Mouse (Mus musculus): ENCODE data around the gene Iqsec1.
A peak's percentile ranks its signal among the peaks of the same experiment; 100 is the strongest.

The Iqsec1 gene

DNA sequence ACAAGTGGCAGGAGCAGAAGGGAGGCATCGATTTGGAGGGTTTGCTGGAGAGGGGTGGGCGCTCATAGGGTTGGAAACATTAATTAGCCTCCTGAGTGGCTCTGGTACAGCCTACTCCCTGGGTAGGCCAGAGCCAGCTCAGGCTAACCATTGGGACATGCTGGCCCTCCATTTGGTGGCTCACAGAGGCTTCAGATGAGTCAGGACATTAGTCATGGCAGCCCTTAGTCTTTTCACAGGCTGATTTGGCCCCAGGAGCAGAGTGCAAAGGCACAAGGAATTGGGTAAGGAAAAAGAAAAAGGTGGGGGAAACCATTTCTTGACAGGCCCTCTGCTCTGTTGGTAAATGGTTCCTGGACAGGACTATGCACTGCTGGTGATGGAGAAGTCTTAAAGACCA lies 287.1 kb downstream of the Iqsec1 start:
- DNase-seq = no peak

DNA sequence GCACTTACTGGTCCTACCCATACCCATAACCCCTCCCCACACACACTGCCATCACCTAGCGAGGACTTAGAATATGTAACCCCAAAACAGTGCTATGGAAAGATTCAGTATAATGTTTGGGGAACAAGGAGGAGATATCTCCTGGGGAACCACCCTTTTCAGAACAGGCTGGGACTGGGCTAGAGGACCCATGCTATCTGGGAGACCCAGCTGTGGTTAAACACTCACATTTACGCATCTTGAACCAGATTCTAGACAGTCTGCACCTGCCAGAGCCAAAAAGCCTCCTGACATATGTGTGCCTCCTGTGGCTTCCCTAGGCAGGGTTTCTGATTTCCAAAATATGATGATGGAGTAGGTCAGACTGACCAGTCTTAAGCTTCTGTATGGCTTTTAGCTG lies 287.7 kb downstream of the Iqsec1 start:
- no peak for DNase-seq

DNA sequence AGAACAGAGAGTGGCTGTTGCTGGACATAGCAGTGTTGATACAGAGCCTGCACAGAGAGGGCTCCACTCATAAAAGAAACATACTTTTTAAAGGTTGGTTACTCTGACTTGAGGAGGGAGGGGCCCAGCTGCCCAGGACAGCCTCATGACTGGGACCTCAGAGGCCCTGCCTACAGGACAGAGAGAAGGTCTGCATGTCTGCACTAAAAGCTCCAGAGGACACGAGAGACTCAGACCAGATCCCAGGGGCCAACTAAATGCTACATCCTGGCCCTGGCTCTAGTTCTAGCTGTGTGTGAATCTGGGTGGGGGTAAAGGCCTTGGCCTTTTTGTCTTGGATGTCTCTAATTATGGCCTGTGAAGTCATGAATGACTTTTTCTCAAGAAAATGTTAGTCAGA lies 288.4 kb downstream of the Iqsec1 start:
- DNase-seq = no peak

DNA sequence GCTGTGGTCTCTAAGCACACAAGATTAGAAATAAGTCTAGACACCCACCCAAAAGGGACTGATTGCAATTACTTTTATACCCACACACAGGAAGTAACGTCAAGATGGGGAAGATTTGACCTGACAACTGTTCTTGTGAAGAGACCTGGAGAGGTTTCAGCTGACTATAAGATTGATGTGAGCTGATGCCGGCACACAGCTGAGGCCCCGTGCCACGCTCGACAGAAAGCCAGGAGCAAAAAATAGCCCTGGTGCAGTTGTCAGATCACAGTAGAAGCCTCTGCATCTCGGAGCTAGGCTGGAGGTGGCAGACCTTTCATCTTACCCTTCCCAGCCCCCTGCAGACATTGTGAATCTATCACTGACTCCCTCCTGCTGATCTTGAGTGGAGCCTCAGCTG lies 289.6 kb downstream of the Iqsec1 start:
- DNase-seq = no peak

DNA sequence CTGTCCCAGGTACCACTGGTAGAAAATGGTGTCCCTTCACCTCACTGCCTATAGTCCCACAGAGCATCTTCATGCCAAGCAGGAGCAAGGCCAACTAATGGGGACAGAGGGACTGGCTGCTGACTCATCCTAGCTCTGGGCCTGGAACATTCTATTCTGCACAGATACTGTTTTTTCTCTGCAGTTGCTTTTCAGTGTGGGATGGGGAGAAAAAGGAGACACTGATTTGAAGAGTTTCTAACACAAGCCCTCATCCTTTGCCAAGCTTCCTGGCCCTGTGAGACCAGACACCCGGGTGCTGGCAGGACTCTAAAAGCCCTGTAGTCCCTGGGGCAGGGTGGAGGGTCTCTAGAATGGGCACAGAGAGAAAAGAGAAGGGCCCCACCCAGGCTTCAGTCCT lies 292.7 kb downstream of the Iqsec1 start:
- DNase-seq = no peak

DNA sequence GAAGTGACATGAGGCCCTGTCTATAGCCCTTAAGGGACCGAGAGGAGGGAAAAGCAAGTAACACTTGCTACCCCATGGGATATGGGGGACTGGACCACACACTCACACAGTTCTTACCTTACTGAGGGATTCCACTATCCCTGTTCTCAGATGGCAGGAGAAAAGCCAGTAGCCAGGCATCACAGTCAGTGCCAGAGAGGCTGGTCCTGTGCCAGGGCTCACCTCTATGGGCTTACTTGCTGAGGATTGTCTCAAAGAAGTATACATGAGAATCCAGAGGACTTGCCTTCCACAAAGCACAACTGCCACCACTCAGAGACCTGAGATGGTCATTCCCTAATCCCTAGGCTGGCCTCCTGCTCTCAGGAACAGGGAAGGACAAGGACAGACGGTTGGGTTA lies 296.1 kb downstream of the Iqsec1 start:
- no peak for DNase-seq

DNA sequence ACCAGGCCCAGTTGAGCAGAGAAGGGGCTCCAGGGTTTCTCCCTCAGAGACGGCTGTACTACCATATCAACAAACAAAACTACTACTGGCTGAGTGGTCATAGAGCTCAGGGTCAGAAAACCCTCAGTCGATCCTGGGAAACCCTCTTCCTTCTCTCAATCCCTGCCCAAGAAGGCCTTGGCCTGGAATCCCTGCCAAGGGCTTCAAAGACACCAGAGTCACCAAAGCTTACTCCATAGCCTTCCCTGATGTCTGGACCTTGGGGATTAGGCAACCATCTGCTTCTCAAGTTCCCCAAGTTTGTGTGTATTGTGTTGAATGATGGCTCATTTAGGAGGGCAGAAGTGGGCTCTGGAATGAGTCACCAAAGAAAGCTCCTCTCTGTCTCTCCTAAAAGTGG lies 296.6 kb downstream of the Iqsec1 start:
- DNase-seq = no peak

DNA sequence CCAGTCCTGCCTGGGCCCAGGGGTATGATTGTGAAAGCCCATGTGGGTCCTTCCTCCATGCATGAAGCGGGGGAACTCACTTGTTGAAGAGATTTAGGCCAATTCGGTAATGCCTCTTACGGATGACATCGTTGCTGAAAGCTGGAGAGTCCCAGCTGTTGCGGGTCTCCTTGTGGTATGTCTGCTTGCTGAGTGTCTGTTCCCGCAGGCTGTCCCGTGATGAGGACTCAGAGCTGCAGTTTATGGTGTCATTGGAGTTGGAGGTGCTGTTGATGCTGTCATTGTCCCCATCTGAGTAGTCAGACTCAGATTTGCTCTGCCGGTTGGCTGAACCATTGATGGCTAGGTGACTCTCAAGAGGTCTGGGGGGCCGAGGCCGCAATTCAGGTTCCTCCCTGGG lies 299.0 kb downstream of the Iqsec1 start:
- no peak for DNase-seq

DNA sequence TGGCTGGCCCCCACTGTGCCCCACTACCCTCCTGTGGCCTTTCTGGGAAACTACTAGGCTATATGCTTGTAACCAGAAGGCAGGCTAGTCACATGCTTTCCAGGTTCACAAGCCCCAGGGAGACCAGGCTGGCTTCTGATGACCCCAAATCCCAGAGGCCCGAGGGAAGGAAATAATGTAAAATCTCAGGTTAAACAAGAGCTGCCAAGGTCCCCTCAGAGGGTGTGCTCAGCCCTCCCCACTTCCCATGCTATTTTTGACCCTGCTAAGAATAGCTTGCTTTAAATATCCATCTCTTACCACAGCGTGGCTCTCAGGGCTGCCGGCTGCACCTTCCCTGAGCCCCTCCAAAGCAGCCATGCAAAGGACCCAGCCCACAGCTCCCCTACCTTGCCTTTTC lies 299.7 kb downstream of the Iqsec1 start:
- DNase-seq = peak; percentile 38

DNA sequence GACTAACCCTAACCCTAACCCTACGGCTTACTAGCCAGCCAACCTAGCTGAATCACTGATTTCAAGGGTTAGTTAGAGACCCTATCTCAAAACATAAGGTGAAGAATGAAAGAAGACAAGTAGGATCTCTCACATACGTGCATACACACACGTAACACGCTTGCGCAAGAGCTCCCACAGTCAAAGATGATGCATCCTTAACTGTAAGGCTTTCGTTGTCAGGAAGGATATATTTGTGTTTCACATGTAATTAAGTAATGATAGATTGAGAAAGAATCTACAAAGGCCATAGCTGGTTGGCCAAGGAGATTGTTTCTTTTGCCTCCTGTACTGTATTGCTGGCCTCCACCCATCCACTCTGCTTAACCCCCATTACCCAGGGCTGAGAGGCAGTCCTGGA lies 300.5 kb downstream of the Iqsec1 start:
- DNase-seq = no peak

DNA sequence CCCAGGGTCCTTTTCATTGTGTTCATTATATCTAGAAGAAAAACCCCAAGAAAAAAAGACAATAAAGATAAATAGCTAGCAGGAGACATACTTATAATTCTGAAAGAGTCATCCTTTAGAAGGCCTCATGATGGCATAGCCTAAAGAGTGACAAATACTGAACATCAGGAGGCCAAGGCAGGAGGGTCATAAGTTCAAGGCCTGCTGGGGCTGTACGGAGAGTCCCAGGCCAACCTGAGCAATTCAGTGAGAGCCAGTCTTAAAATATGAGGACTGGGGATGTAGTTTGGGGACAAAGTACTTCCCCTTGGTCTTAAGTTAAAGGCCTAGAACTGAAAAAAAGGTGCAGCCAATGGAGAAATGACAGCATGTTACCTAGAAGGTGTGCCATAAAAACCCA lies 301.7 kb downstream of the Iqsec1 start:
- DNase-seq = no peak

DNA sequence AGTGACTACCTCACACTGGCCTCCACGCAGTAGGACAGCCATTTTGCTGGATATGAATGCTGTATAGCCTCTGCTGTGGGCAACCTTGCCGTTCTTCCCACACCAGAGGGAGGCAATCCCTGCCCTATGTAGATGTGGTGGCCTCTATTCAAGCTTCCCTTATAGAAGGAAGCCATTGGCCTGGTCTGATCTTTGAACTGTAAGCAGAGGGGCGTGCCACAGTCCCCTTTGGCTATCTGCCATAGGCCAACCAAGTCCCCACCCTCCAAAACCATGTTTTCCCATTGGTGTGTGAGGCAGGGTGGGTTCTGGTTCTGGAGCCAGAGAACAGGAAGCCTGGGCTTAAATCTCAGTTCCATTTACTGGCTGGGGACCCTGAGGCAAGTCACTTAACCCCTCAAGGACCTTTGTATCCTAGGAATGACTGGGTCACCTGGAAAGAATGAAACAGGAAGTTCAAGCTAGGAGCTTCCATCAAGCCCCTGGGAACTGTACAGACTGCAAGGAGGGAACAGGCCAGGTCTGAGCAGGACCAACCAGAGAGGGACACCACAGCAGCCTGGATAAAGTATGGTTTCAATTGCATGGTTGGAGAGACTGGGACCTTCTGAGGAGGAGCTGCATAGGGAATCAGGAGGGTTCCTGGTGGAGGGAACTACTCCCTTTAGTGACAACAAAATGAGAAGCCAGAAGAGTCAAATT lies 304.5 kb downstream of the Iqsec1 start:
- peak; percentile 41 for DNase-seq

DNA sequence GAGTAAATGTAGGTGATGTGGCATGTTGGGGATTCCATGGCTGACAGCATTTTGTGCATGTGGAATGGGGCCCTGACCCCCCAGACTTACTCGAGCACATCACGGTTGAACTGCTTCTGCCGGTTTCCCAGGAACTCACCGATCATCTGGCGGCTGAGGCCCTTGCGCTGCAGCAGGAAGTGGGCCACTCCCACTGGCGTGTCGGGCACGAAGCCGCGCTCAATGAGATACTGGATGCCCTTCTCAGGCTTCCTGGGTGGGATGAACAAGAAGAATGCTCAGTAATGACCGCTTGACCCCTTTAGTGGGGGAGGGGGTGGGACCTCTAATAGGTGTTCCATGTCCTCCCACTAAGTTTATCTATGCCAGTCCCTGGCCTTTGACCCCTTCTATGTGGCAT lies 308.1 kb downstream of the Iqsec1 start:
- DNase-seq = no peak

DNA sequence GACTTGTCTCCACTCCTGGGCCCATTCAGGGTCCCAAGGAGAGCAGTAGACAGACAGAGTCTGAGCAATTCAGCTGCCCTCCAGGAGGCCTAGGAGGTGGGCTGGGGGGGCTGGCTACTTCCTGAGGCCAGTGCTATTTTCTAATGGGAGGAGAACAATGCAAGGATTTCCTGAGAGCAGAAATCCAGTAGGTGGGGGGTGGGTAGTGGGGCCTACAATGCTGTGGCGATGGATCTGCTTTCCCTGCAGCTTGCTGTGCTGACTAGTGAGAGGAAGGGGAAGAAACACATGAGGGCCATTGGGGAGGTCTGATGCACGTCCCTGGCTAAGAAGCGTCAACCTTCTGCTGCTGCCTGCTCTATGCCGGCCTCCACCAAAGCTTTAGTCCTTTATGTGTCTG lies 309.7 kb downstream of the Iqsec1 start:
- peak; percentile 70 for DNase-seq

DNA sequence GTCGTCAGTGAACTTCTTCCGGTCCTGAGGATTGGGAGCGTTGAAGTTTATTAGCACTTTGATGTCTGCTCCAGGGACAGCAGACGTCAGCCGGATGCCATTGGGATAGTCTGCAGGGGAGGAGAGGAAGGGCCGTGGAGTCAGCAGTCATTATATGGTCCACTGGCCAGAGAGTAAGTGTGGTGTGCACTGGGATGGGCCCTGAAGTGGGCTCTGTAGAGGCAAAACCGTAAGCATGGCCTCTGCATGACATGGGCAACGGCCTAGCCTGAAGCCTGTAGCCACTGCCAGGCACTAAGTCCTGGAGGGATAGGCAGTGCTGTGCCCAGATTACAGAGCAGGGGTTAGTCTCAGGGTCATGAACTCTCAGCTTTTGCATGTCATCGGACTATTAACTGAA lies 319.8 kb downstream of the Iqsec1 start:
- no peak for DNase-seq

DNA sequence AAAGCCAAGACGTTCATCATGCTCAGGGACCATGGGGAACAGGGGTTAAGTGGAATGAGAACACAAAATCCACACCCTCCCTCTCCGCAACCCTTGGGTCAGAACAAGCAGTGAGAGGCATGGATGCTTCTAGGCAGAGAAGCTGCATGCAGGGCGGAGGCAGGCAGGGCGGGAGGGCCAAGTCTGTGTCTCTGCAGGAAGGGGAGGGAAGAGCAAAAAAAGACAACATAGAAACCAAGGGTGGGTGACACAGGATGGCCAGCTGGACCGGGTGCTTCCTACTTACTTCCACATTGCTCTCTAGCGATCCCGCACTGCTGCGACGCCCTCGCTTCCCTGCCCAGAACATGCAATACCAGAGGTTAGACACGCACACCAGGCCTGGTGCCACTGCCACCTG lies 324.7 kb downstream of the Iqsec1 start:
- peak; percentile 49 for DNase-seq

DNA sequence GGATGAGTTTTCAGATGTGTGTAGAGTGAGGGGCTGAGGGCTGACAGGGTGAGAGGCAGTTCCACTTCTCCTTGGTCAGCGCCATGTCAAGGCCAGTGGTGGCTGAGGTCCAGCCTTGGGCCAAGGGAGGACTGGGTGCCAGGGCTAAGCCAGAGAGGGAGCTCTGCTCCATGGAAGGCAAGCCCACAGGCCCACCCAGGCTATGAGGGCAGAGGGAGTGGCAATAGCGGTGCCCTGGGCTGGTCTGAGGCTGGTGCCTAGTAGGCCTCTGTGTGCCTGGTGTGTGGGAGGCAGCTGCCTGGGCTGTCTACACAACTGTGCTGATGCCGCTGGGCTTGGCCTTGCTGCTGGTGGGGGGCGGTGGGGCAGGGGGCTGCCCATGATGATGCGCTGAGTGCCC lies 326.3 kb downstream of the Iqsec1 start:
- no peak for DNase-seq

DNA sequence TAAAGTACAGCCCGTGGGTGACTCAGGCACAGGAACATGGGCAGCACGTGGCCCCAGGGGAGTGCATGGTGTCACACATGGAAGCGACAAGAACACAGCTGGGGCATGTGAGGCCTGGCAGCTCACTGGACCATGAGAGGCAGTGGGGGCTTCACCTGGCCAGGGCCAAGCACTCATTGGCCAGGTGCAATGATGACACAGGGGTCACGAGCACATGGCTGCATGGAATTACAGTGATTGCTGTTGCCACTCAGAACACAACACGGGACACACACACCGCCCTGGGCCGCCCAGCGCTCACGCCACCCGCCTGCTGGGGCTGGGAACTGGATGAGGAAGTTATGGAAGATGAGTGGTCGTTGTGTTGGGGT lies 327.5 kb downstream of the Iqsec1 start:
- DNase-seq = no peak

DNA sequence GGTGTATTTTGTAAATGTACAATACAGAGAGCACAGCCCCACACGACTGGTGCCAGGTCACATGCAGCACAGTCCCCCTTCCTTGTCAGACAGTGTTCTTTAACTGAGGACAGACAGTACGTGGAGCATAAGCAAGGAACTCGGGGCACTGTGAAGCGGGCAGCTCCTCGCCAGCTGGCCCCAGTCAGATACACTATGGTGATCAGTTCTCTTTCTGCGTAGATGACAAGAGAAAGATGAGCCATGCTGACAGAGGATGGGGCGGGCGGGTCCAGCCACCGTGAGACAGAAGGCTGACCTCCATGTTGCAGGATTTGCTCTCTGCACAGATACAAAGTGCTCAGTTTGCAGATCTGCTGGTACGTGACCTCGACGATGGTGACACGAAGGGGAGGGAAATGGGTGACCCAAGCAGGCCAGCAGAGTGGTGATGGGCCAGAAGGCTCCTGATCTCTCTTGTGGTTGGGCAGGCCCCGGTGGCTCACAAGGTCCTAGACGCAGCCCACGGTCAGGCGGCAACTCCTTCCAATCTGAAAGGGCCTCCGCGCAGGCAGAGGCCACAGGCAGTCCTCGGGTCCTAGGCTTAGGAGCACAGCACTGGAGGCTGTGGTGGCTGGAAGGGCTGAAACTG lies 328.0 kb downstream of the Iqsec1 start:
- no peak for DNase-seq

DNA sequence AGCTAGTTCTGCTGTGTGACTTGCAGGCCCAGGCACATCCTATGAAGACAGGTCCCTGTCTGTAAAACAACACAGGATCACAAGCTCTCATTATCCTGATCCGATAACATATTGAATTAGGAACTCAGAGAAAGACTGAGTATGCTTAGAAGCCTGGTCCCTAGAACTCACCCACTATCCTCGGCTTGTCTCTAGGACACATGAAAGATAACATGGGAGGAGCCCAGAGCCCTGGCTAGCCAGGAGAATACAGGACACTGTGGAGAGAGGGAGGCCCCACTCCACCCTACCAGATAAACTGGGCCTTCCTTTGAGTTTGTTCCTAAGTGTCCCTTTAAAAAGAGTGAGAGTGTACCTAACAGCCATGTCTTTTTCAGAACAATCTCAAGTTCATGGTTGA lies 328.6 kb downstream of the Iqsec1 start:
- no peak for DNase-seq

DNA sequence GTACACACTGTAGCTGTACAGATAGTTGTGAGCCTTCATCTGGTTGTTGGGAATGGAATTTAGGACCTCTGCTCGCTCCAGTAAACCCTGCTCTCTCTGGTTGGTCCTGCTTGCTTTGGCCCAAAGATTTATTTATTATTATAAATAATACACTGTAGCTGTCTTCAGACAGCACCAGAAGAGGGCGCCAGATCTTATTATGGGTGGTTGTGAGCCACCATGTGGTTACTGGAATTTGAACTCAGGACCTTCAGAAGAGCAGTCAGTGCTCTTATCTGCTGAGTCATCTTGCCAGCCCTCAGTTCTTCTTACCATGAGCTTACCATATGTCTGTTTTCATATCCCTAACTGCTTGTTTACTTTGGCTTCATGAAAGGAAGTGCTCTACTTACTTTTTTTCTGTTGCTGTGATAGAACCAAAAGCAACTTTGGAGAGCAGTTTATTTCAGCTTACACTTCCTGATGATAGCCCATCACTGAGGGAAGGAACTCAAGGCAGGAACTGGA lies 332.1 kb downstream of the Iqsec1 start:
- DNase-seq = peak; percentile 29

DNA sequence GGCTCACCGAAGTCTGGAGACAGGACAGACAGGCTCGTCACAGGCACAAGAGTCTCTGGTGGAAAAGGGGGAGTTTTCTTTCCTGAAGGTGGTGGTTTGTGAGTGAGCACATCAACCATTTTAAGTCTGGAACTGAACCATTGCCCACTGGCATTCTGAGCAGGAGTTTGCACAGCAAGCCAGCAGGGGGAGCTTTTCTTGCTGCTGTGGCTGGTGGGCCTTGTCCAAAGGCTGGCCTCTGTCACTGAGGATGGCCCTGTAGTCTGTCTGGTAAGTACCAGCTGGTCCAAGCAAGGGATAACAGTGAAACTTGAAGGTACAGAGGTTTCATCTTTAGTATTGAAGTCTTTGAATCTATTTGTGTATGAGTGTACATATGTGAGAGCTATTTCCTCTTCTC lies 334.7 kb downstream of the Iqsec1 start:
- DNase-seq = peak; percentile 69

DNA sequence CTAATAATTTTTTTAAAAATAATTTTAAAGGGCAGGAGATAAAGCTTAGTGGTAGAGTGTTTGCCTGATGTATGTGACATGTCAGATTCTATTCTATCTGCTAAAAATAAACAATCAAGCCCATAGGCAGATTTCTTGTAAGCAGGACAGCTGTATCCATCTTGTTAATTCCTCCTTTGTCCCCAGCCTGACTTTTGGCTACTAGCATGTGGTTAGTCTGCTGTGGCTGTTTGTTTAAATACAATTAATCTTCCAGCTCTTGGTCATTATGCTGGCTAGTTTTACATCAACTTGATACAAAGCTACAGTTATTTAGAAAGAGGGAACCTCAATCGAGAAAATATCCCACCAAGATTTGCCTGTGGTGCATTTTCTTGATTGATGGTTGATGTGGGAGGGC lies 337.9 kb downstream of the Iqsec1 start:
- DNase-seq = no peak

DNA sequence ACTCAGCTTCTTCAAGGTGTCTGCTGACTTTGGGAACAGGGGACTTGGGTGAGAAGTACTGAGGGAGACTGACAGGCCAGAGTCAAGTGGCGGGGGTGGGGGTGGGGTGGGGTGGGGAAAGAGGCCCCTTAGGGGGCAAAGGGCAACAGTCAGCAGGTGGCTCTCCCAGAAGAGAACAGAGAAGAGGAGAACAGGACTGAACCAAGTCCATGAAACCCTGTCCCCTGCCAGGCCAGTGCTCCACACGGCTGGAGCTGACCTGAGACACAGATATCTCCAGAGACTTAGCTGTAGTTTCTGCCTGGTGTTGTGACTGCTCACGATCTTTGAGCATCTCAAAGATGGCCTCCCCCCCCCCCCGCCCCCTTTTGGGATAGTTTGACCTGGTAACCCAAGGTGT lies 339.2 kb downstream of the Iqsec1 start:
- no peak for DNase-seq

DNA sequence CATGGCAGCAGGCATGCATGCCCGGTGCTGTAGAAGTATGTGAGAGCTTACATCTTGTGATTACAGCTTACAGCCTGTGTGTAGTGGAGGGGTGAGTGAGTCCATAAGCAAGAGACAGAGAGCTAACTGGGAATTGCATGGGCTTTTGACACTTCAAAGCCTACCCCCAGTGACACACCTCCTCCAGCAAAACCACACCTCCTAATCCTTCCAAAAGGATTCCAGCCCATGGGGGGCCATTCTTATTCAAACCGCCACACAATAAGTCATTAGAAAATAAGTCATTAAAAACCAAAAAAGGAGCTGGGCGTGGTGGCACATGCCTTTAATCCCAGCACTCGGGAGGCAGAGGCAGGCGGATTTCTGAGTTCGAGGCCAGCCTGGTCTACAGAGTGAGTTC lies 340.1 kb downstream of the Iqsec1 start:
- DNase-seq = no peak
